Mouse (Mus musculus) forebrain, embryonic 10.5 days (tissue): ENCODE measurements around the gene 1810024B03Rik. TPM values are rescaled to one million over a fixed set of nuclear protein-coding genes. Genes with fewer than 3 reads are reported as not detected.
A peak's percentile ranks its signal among the peaks of the same experiment; 100 is the strongest.

Experiments
- DNase-seq: peaks from one replicate; pipeline ENCODE4 v3.0.0-alpha.2; 2017; ENCODE audit warnings: low spot score; ENCODE audit errors: extremely low spot score
- H3K27ac ChIP-seq: fragments of 300-500 bp; sonication (generic); 2 replicates; pipeline ENCODE4 v1.5.1; 2016; ENCODE audit warnings: mild to moderate bottlenecking
- H3K27me3 ChIP-seq: fragments of 300-500 bp; sonication (generic); 2 replicates; pipeline ENCODE4 v1.6.1; 2016; ENCODE audit warnings: mild to moderate bottlenecking; ENCODE audit not compliant: poor library complexity, severe bottlenecking
- H3K36me3 ChIP-seq: fragments of 300-500 bp; sonication (generic); replicated peaks from 2 replicates; pipeline ENCODE4 v1.6.1; 2016; ENCODE audit warnings: mild to moderate bottlenecking, moderate library complexity
- H3K4me1 ChIP-seq: fragments of 300-500 bp; sonication (generic); 2 replicates; pipeline ENCODE4 v1.6.1; 2016
- H3K4me3 ChIP-seq: fragments of 300-500 bp; sonication (generic); 2 replicates; pipeline ENCODE4 v1.5.1; 2016; ENCODE audit warnings: mild to moderate bottlenecking, moderate library complexity
- H3K9me3 ChIP-seq: fragments of 300-500 bp; sonication (generic); 2 replicates; pipeline ENCODE4 v1.6.1; 2016; ENCODE audit warnings: mild to moderate bottlenecking, moderate library complexity
- WGBS: fragments of 180-500 bp; shearing (Covaris S2); methylation state at CpG from one replicate; pipeline ENCODE4 v1.1.7; 2016; 5-methylcytosine and 5-hydroxymethylcytosine counted together
- polyA plus RNA-seq: library from polyadenylated mRNA; unstranded; fragments of >200 nt; fragmentation: Nextera tagmentation; extraction: Ambion mirVana; gene quantifications from 2 replicates; pipeline ENCODE4 v1.2.1, GENCODE M21; 2016

Gene 1810024B03Rik
- polyA plus RNA-seq, 1 experiment from 2014 or later: 2.5 TPM

DNA sequence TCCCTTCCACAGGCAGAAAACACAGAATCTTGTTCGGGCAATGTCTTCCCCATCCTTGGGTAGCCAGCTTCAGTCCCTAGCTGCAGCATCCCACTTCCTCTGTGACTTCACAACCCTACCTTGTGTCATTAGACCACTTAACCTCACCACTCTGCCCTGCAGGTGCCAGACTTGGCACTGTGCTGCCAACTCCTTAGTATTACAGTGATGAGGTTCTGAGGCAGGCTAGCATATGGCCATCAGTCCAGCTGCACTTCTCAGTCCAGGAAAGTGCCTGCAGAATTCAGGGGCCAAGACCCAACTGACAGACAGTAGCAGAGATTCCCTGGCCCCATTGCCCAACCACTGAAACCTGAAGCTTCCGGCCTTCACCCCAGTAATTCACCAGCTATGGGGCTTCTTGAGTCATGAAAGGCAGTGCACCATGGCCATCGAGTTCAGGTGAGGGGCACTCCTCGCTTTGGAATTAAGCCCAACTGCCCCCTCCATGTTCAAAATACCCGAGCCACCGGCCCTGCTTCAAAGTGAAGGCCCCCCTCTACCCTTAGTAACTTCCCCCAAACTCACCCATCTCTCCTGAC lies 65.4 kb downstream of the 1810024B03Rik start:
- WGBS: 16% methylated on average over 6 of the region's 6 CpGs
- Histone ChIP-seq H3K36me3 (peaks cover 36% of the 10 kb centered on the region), H3K4me3 (peak overlapping the region; percentile 65), H3K27me3 (peaks cover 10% of the 10 kb centered on the region; the same call in 1 of the 2 replicates), H3K4me1 (peaks cover 24% of the 10 kb centered on the region), H3K9me3 (peaks cover 3% of the 10 kb centered on the region), H3K27ac (peak overlapping the region; percentile 86)
- no peak for DNase-seq

- Histone ChIP-seq H3K27me3 (peaks cover 10% of the 10 kb centered on the region; the same call in 1 of the 2 replicates), H3K36me3 (peaks cover 36% of the 10 kb centered on the region), H3K4me1 (peaks cover 28% of the 10 kb centered on the region), H3K27ac (0 out of 2 replicates have a peak overlapping the region, but pooled peaks have one; percentile 86), H3K9me3 (peaks cover 3% of the 10 kb centered on the region), H3K4me3 (peak overlapping the region; percentile 65; the same call in 1 of the 2 replicates)
- WGBS: 90% methylated on average over 10 of the region's 10 CpGs
- DNase-seq: no peak
Measured at GRCm38 (mm10) chr2:127142031-127142430, 66.0 kb downstream of the 1810024B03Rik start.

- no peak for DNase-seq
- Histone ChIP-seq H3K27me3 (peaks cover 10% of the 10 kb centered on the region; the same call in 1 of the 2 replicates), H3K27ac (no peak overlapping the region), H3K4me3 (no peak overlapping the region), H3K9me3 (peaks cover 3% of the 10 kb centered on the region), H3K36me3 (peaks cover 36% of the 10 kb centered on the region), H3K4me1 (peaks cover 36% of the 10 kb centered on the region)
- WGBS: 95% methylated on average over 7 of the region's 7 CpGs
Measured at GRCm38 (mm10) chr2:127140011-127140410, 68.1 kb downstream of the 1810024B03Rik start.

GRCm38 (mm10) chr2:127139605-127140004 lies 68.5 kb downstream of the 1810024B03Rik start:
- Histone ChIP-seq H3K9me3 (peaks cover 3% of the 10 kb centered on the region), H3K4me3 (no peak overlapping the region)
- WGBS: 97% methylated on average over 1 of the region's 1 CpGs

GRCm38 (mm10) chr2:127139094-127139493 lies 69.0 kb downstream of the 1810024B03Rik start:
- no peak for DNase-seq
- Histone ChIP-seq H3K4me1 (peaks cover 43% of the 10 kb centered on the region), H3K27ac (no peak overlapping the region), H3K36me3 (peaks cover 36% of the 10 kb centered on the region), H3K9me3 (peaks cover 3% of the 10 kb centered on the region), H3K4me3 (no peak overlapping the region), H3K27me3 (peaks cover 5% of the 10 kb centered on the region; the same call in 1 of the 2 replicates)
- WGBS: 95% methylated on average over 8 of the region's 8 CpGs

More at GRCm38 (mm10) chr2:127139605-127140004, 68.5 kb downstream of the 1810024B03Rik start:
- no peak for DNase-seq
- Histone ChIP-seq H3K4me1 (peaks cover 37% of the 10 kb centered on the region), H3K36me3 (peaks cover 36% of the 10 kb centered on the region), H3K27me3 (peaks cover 10% of the 10 kb centered on the region; the same call in 1 of the 2 replicates), H3K27ac (no peak overlapping the region)

DNA sequence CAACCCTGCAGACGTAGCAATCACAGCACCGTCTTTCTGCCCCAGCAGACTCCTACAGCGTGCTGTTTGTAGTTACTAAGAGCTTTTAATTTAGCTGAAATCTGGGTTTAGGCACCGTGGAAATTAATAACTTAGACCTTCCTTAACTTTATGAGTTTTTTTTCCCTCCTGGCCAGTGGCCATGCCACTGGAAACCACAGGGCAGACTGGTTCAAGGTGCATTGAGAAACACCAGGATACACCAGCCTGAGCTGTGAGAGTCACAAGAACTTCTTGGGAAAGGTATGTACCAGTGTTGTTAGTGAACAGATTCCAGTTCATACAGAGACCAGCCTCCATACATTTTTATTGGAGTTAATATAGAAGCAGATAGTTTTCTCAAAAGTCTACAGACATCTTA lies 69.6 kb downstream of the 1810024B03Rik start:
- whole genome bisulfite sequencing: 92% methylated on average over 4 of the region's 4 CpGs
- H3K27ac ChIP-seq: no peak overlapping the region

GRCm38 (mm10) chr2:127137838-127138420 lies 70.2 kb downstream of the 1810024B03Rik start:
- H3K9me3 ChIP-seq: peaks cover 3% of the 10 kb centered on the region
- peaks cover 36% of the 10 kb centered on the region for H3K36me3 ChIP-seq
- no peak for DNase-seq
- no peaks in the 10 kb centered on the region for H3K27me3 ChIP-seq
- H3K27ac ChIP-seq: 0 out of 2 replicates have a peak overlapping the region, but pooled peaks have one; percentile 74
- no peak overlapping the region for H3K4me3 ChIP-seq
- 87% methylated on average over 10 of the region's 10 CpGs for WGBS
- H3K4me1 ChIP-seq: peaks cover 36% of the 10 kb centered on the region

More for the DNA sequence above, 69.6 kb downstream of the 1810024B03Rik start:
- Histone ChIP-seq H3K4me1 (peaks cover 40% of the 10 kb centered on the region), H3K4me3 (no peak overlapping the region), H3K27me3 (no peaks in the 10 kb centered on the region), H3K9me3 (peaks cover 3% of the 10 kb centered on the region), H3K36me3 (peaks cover 36% of the 10 kb centered on the region)
- DNase-seq: no peak

- H3K36me3 ChIP-seq: peaks cover 35% of the 10 kb centered on the region
- H3K4me1 ChIP-seq: peaks cover 36% of the 10 kb centered on the region
- no peak for DNase-seq
- peak overlapping the region; percentile 74 for H3K27ac ChIP-seq
- 45% methylated on average over 5 of the region's 5 CpGs for WGBS
- no peak overlapping the region; the same call in 1 of the 2 replicates for H3K4me3 ChIP-seq
- no peaks in the 10 kb centered on the region for H3K27me3 ChIP-seq
- peaks cover 3% of the 10 kb centered on the region for H3K9me3 ChIP-seq
Measured at GRCm38 (mm10) chr2:127136979-127137378, 71.1 kb downstream of the 1810024B03Rik start.

Other genes with a start within 250 kb of the 1810024B03Rik start
- 12.7 and 12.8 TPM in 2 replicates for gene Ap4e1, start 199.6 kb downstream of the 1810024B03Rik start, polyA plus RNA-seq
- 15.3 and 16.9 TPM in 2 replicates for gene Blvra, start 137.6 kb downstream of the 1810024B03Rik start, polyA plus RNA-seq
- gene Ncaph, start 74.3 kb downstream of the 1810024B03Rik start, polyA plus RNA-seq: 124 and 126 TPM in 2 replicates
- gene Itpripl1, start 64.8 kb downstream of the 1810024B03Rik start, polyA plus RNA-seq: 17.6 and 18.3 TPM in 2 replicates
- 112 and 115 TPM in 2 replicates for gene Snrnp200, start 106 bp upstream of the 1810024B03Rik start, polyA plus RNA-seq
- 44.3 and 50.5 TPM in 2 replicates for gene Ciao1, start 39.5 kb upstream of the 1810024B03Rik start, polyA plus RNA-seq
- 22.5 and 24.4 TPM in 2 replicates for gene Tmem127, start 39.6 kb upstream of the 1810024B03Rik start, polyA plus RNA-seq
- gene Stard7, start 61.9 kb upstream of the 1810024B03Rik start, polyA plus RNA-seq: 85.6 and 88.1 TPM in 2 replicates
- 3.6 and 4.1 TPM in 2 replicates for gene Dusp2, start 127.9 kb upstream of the 1810024B03Rik start, polyA plus RNA-seq
- not detected in 2 replicates for gene Astl, start 130.4 kb upstream of the 1810024B03Rik start, polyA plus RNA-seq
- gene Adra2b, start 154.9 kb upstream of the 1810024B03Rik start, polyA plus RNA-seq: 2.3 and 3.2 TPM in 2 replicates
- gene Gpat2, start 216.9 kb upstream of the 1810024B03Rik start, polyA plus RNA-seq: 0.14 and 0.21 TPM in 2 replicates
- gene Fahd2a, start 236.3 kb upstream of the 1810024B03Rik start, polyA plus RNA-seq: 20.5 and 23.8 TPM in 2 replicates